Mouse (Mus musculus): ENCODE measurements around the gene Ptpre.

DNA sequence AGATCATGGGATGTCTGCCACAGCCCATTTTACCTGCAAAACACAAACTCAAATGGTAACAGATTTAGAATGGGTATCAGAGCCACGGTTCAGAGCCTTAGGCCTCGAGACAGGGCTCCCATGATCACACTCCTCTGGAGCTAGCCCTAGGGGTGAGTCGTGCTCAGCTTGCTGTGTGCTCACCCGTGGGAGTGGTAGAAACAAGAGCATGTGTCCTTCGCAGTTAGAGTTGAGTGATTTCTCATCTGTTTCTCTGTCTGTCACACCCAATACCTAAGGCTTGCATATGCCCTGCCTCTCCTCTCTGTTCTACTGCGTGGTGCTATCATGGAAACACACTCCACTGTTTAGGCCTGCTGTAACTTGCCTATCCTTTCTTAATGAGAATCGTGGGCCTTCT, 75.5 kb downstream of the Ptpre start:
- TF ChIP-seq CTCF (IDR thresholded peaks at IDR 0.05; ENCODE audit: low read depth, low read length), result no peak
- TF ChIP-seq POLR2A (IDR thresholded peaks at IDR 0.05; ENCODE audit: insufficient read depth, low read length), result no peak

Measured in ES-Bruce4 (cell line).